Mouse (Mus musculus) erythroid progenitor cell, adult 5-6 weeks (primary cell): ENCODE data around the gene Folr2. TPM values are rescaled to one million over a fixed set of nuclear protein-coding genes. Genes with fewer than 3 reads are reported as not detected.
A peak's percentile ranks its signal among the peaks of the same experiment; 100 is the strongest.

Source experiments
- ATAC-seq: replicated peaks from 2 replicates; pipeline ENCODE4 v1.8.0; 2016; ENCODE audit warnings: moderate number of reproducible peaks, mild to moderate bottlenecking, moderate TSS enrichment, inconsistent platforms; ENCODE audit not compliant: poor library complexity, low FRiP score, severe bottlenecking
- total RNA-seq, 2 experiments: library from RNA; stranded (forward) in 1 of 2; stranded (reverse) in 1 of 2; fragments of 150-400 nt in 1 of 2; fragments of 186-747, 209-891 nt in 1 of 2; gene quantifications; 2 replicates each; pipeline versions ENCODE4 v1.2.3 to v1.2.4; 2015 to 2017; ENCODE audit warnings: low replicate concordance in 2 of 2

Gene Folr2
- total RNA-seq (2015; ENCODE audit: low replicate concordance), result 1.1 and 10.9 TPM in 2 replicates
- total RNA-seq (2017; ENCODE audit: low replicate concordance), result 2.3 TPM in 1 of 2 replicates, not detected in the other

DNA sequence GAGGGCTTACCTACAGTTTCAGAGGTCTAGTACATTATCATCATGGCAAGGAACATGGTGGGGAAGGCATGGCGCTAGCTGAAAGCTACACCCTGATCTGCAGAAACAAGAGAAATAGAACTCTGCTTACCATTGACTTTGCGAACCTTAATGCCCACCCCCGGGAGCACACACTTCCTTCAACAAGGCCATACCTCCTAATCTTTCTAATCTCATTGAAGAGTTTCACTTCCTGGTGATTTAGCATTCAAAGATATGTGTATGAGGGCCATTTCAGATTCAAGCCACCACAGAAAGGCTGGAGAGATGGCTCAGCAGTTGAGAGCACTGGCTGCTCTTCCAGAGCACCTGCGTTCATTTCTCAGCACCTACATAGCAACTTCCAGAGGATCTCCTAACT lies at the start of gene Folr2:
Gene Folr2, minus strand, starts transcription at position 101 of the 400 bp plus-strand sequence.
- no peak for ATAC-seq

DNA sequence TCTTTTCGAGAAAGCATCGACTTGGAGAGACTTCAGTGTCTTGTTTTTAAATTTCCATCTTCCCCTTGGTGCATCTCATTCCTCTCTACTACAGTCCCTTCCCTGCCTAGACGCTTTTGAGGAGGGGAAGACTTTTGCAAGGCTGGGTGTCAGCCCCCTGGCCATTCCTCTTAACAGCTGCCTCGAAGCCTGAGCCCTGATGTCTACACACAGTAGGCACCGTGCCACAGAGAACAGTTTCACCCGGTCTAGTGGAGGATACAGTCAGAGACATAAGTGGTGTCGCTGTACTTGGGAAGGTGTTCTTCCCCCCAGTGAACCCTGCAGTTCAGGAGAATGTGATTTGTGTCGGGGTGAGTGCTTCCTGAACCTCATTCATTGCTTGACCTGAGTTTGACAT lies 49.7 kb upstream of the Folr2 start:
- no peak for ATAC-seq

DNA sequence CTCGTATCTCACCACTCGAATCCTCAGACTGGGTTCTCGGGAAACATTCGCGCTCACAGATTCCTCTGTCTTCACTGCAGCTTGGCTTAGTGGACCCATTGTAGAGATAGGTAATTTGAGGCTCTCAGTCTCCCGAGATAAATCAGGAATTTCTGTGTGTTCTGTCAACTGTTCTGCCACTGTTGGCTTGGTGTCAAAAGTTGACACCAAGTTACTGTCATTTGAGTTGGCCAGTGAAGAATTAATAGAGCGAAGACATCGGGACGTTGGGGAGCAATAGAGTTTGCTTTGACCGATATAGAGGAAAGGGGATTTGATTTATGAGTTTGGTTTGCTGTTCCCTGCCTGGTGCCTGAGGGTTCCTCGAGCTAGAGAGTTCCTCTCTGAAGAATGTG lies 49.3 kb upstream of the Folr2 start, which contains the start of gene Tomt:
Gene Tomt, minus strand, starts transcription at position 73 of the 395 bp plus-strand sequence.
- no peak for ATAC-seq

DNA sequence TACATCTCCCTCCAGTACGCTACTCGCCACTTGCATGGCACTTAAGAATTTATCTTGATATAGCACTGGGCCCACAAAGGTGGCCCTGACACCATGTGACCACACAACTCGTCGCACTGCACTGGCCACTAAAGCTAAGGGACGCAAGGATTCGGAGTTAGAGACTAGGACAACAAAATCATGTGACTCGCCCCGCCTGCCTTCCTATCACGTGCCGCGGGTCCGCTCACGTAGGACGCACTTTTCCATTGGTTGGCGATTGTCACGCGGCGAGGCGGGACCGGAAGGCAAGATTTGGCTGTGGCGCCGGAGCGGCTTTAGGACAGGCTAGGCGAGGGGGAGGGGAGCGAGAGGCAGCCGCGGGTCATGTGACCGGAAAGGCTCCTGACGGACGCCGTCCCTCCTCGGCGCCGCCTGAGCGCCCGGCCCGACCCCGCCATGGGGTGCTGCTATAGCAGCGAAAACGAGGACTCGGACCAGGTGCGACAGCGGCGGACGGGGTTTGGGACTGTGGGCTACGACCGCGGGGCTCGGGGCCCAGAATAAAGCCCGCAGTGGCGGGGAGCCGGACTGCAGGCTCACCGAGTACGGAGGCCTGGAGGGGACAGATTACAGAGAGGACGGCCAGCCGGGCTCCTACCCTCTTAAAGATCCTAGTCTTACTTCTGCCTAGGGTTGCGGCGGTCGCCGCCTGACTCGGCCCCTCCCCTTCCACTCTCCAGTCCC lies 48.7 kb upstream of the Folr2 start, which contains the start of gene Lamtor1:
Gene Lamtor1, plus strand, starts transcription at position 344 of the 726 bp plus-strand sequence.
- ATAC-seq, result peak; percentile 95

DNA sequence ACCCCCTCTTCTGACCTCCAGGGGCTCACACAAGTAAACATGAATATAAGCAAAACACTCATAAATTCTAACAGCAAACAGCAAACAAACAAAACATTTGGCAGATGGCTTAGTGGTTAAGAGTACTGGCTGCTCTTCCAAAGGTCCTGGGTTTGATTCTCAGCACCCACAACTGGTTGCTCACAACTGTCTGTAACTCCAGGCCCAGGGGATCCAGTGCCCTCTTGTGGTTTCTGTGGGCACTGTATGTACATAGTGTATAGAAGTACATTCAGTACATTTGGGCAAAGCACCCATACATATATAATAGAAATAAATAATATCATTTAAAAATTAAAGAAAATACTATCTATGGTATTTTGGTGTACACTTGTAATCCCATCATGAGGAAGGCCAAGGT lies 45.9 kb upstream of the Folr2 start:
- no peak for ATAC-seq

DNA sequence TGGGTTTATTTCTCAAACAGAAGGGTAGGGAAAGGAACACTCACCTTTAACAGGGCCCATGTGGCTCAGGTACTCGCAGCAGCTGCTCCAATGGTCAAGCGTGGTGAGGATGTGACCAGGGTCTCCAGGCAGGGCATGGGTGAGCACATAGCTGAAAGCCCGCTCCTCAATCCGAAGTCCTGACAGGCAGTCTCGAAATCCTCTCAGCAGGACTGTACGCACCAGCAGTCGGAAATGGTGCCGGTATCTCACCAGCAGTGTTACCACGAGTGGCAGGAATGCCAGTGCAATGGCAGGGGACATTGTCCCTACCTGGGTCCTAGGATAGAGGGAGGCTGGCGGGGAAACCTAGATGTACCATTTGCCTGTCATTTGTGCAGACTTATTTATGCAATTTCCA lies 45.0 kb upstream of the Folr2 start:
- ATAC-seq, result no peak

DNA sequence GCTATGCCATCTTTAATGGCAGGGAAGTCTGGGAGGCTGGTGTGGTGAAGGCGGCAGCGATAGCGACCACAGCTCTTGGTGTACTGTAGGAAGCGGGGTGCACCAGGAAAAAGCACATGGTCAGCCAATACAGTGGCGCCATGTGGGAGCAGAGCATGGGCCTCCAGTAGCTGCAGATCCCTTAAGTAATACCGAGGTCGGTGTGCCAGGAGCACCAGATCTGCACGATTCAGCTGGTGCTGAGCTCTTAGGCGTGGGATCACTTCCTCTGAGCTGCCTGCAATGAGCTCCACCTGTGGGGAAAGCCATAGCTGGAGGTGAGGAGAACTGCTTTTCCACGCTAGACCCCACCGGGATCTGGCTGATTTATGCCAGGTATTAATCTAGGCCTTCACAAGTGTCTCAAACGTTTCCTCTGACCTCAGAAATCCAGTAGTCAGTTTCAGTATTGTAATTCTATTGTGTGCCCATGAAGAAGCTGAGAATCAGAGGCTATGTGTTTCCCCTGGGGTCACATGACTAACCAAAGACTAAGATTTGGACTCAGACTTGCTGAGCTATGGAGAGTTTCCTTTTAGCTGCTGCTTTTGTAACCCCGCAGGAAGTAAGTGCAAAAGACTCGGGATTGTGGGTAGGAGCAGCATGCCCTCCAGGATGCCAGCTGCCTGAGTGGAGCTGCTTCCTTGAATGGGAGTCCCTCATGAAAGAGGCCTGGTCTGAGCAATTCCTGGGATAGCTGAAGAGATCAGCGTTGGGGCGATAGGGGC lies 43.5 kb upstream of the Folr2 start:
- ATAC-seq, result no peak

DNA sequence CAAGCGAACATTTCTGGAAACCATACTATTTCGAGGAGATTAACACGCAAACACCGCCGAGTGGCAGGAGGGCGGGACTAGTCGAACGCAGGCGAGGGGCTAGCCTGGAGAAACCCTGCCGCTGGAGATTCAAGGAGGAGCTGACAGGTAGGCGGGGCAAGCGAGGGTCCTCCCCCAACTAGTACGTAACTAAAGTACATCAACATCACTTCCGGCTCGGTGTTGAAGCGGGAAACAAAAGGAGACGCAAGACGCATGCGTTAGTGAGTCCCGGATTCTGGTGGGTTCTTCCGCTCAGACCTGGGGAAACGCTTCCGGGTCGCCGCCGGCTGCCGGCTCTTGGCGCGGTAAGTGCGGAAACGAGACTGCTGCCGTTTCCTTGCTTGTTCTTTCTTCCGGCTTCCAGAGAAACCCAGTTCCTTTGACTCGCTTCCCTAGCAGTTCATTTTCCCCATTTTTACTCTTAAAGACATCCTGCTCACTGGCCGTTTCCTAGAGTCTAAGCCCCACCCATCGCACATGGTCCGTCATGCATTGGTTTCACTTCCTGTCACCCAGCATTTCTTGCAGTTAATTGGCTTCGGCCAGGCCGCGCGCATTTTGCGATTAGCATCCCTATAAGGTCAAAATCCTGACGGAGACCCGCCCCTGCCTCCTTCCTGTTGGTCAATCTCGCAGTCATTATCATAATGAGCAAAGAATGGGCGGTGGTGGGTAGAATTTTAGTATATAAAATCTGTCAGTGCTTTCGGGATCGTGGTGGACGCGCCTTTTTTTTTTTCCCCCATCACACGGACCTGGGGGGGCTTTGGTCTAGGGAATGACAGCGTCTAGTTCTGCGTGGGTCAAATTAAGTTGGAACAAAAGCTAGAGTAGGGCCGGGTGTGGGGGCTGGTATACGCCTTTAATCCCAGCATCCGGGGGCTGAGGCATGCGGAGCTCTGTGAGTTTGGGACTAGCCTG lies 39.4 kb upstream of the Folr2 start:
- peak; percentile 93 for ATAC-seq

DNA sequence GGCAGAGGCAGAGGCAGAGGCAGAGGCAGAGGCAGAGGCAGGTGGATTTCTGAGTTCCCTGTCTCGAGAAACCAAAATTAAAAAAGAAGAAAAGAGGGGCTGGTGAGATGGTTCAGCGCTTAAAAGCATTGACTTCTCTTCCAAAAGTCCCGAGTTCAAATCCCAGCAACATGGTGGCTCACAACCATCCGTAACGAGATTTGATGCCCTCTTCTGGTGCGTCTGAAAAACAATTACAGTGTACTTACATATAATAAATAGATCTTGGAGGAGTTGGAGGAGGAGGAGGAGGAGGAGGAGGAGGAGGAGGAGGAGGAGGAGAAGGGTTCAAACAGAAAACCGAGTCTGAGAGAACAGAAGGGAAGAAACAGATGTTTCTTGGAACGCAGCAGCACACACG lies 38.7 kb upstream of the Folr2 start:
- no peak for ATAC-seq

DNA sequence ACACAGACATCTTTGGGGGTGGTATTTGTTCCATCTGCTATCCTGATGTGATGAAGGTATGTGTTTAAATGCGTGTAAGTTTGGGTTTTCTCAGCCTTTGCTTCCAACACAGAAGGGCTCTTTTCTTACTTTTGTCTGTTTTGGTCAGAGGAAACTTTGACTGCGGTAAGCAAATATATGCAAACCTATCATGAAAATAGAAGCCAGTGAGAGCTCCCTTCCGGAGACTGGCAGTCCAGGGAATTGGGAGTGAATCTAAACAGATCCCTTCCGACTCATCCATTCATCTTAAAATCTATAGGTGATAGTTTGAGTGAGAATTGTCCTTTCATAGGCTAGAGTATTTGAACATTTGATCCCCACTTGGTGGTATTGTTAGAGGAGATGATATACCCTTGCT lies 31.5 kb upstream of the Folr2 start:
- no peak for ATAC-seq

DNA sequence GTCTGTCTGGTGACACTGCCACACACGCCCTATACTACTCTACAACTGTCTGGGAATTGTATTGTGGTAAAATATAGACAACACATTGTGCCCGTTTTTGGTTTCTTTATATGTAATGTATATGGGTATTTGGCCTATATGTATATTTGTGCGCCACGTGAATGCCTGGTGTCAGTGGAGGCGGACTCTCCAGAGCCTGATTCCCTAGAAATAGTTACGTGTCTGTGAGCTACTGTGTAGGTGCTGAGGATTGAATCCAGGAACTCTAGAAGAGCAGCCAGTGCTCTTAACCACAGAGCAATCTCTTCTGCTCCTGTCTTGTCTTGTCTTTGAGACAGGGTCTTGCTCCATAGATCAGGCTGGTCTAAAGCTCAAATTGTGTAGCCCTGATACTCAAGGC lies 29.3 kb upstream of the Folr2 start:
- no peak for ATAC-seq

DNA sequence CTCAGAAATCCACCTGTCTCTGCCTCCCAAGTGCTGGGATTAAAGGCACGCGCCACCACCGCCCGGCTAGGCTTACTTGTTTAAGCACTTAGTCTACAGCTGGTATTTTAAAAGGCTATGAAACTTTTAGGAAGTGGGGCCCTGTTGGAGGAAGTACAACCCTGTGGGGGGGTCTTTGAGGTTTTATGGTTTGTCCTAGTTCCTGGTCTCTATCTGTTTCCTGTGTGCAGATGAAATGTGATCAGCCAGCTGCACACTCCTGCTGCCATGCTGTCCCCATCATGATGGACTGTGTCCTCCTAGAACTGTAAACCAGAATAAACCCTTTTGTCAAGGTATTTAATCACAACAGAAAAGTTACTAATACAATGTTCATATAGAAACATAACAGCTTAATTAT lies 27.2 kb upstream of the Folr2 start:
- ATAC-seq, result no peak

DNA sequence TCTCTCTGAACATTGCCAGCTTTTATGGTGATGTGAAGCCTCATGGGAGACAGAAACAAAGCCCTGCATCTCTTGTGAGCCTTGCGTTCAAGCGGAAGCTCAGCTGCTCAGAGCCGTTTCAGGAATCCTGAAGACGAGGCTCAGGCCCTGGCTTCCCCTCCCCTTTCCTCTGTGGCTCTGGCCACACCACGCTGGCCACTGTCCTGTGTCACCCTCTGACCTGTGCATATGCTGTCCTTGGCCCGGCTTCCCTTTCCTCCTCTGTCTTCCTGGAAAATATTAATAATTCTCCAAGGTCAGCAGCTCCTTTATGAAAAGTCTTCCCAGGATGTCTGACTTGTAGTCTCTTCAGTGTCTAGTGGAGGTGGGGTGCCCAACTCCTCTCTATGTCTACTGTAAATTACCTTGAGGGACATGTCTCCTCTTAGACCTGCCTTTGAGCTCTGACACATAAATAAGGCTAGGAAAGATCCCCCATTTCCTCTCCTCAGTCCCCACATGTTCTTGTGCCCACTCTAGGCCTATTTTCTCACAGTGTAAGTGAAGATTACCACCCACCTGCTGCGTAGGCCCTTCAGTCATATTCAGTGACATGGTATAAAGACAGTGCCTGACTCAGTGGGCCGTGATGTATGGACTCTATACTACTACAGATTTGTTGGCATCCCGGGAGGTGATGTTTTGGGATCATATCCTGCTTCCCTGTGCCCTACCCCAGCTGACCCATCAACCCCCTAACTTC lies 25.6 kb upstream of the Folr2 start:
- ATAC-seq, result no peak

DNA sequence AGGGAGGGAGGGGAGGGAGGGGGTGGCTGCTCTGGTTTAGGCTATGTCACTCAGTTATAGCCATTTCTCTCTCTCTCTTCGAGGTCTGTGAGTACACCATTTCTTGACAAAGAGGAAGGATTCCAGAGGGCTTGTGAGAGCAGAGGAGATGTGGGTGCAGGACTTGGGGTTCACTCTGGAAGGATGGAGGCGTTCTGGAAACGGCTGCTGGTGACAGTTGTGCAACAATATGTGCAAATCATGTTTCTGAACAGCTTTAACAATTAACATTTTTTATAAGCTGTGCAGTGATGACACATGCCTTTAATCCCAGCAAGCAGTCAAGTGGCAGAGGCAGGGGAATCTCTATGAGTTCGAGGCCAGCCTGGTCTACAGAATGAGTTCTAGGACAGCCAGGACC lies 23.9 kb upstream of the Folr2 start:
- ATAC-seq, result no peak

DNA sequence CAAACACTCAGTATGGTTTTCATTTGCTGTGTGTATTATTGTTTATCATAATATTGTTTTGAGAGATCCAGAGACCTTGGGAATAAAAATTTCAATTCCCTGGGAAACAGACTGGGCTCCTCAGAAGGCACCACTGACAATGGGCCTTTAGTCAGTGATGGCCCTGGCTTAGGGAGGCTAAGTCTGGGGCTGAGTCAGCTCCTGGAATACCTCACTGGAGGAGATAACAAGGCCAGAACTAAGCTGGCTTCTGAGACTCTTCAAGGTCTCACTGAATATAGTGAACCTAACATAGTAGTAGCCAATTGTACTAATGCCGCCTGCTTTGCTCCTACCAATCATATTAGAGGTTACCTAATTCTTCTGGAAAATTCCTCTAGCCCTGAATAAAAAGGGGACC lies 19.0 kb upstream of the Folr2 start:
- ATAC-seq, result no peak

DNA sequence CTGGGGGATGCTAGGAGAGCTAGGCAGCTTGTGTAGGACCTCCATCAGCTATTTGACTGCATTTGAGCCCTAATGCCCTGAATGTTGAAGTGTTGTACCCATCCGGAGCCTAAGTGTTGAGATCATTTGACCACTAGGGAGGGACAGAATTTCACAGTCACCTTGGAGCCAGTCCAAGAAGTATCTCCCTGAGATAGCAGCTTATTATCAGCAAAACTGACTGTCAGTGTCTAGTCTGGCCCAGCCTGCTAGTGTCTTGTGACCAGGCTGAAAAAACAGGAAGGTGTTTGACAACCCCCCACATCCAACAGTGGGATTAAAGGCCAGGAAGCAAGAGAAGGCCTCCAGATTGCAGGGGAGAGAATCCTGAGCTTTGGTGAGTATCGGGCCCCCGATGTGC lies 14.3 kb upstream of the Folr2 start:
- ATAC-seq, result no peak; the same call in 1 of the 2 replicates

DNA sequence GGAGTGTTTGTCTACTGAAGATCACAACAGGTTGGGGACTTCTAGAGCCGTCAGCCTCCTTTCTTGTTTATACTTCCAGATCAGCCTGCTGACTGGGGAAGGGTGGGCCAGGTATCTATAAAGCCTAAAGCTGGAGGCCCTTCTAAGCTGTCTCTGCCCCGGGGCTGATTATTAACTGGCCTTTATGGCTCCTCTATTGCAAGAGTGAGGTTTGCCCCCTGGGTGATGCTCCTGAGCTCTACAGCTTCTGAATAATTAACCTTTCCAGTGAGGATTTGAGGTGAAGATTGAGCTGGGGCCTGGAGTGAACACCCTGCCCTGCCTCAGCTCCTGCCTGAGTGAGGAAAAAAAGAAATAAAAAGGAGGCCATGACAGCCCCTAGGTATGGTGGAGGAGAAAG lies 13.6 kb upstream of the Folr2 start, which contains the start of gene Folr1:
Gene Folr1, minus strand, starts transcription at position 160 of the 400 bp plus-strand sequence.
- no peak for ATAC-seq

DNA sequence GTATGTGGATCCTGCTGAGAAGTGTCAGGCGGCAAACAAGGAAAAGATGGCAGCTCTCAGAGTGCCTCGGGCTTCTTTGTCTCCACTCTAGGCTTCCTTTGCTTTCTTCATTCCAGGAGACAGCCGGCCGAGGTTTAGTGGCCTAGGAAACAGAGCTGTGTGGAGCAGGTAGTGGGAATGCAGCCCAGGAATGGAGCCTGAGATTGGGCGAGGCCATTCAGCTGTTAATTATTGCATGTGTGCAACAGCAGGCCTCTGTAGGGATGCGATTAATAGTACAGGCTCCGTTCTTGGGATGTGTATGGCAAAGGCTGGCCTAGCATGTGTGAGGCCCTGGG lies 12.1 kb upstream of the Folr2 start:
- ATAC-seq, result no peak
